Mouse (Mus musculus) cerebellum, postnatal 36 days (tissue): Measurements from ENCODE around the gene Capn1.

Experiments used
- DNase-seq, 2 experiments: peaks; one replicate each; pipeline ENCODE4 v3.0.0; 2021 to 2022; ENCODE audit warnings: mixed read lengths in 2 of 2

The Capn1 gene

GRCm38 (mm10) chr19:6038326-6038725 lies 22.6 kb upstream of the Capn1 start:
- no peak for DNase-seq

GRCm38 (mm10) chr19:6037695-6038094 lies 22.0 kb upstream of the Capn1 start:
- DNase-seq = no peak

GRCm38 (mm10) chr19:6035966-6036585 lies 20.4 kb upstream of the Capn1 start:
- DNase-seq = no peak

GRCm38 (mm10) chr19:6030520-6031280 lies 15.0 kb upstream of the Capn1 start:
- DNase-seq = no peak

- DNase-seq = no peak
Measured at GRCm38 (mm10) chr19:6029426-6029825, 13.7 kb upstream of the Capn1 start.

- no peak for DNase-seq
Measured at GRCm38 (mm10) chr19:6028991-6029390, 13.3 kb upstream of the Capn1 start.

GRCm38 (mm10) chr19:6023930-6024329 lies 8.2 kb upstream of the Capn1 start:
- no peak for DNase-seq

GRCm38 (mm10) chr19:6023059-6023458 lies 7.4 kb upstream of the Capn1 start:
- no peak for DNase-seq

- DNase-seq = no peak
Measured at GRCm38 (mm10) chr19:6020276-6020675, 4.6 kb upstream of the Capn1 start.

GRCm38 (mm10) chr19:6018142-6019089 lies 2.7 kb upstream of the Capn1 start:
- DNase-seq = peak; percentile 89 to 92

GRCm38 (mm10) chr19:6016532-6016931 lies 835 bp upstream of the Capn1 start:
- no peak for DNase-seq

- peak; percentile 42 to 49 for DNase-seq
Measured at GRCm38 (mm10) chr19:6014991-6015510, 646 bp downstream of the Capn1 start.

GRCm38 (mm10) chr19:6013691-6014090 lies 2.0 kb downstream of the Capn1 start:
- no peak for DNase-seq

GRCm38 (mm10) chr19:6009137-6009536 lies 6.6 kb downstream of the Capn1 start:
- no peak for DNase-seq

GRCm38 (mm10) chr19:6007013-6007412 lies 8.7 kb downstream of the Capn1 start:
- no peak for DNase-seq

- DNase-seq = no peak
Measured at GRCm38 (mm10) chr19:6005541-6005940, 10.2 kb downstream of the Capn1 start.

- DNase-seq = no peak
Measured at GRCm38 (mm10) chr19:5999969-6000368, 15.7 kb downstream of the Capn1 start.

GRCm38 (mm10) chr19:5998180-5998579 lies 17.5 kb downstream of the Capn1 start:
- no peak for DNase-seq

- DNase-seq = no peak
Measured at GRCm38 (mm10) chr19:5994711-5995110, 21.0 kb downstream of the Capn1 start.

- no peak for DNase-seq
Measured at GRCm38 (mm10) chr19:5992012-5992411, 23.7 kb downstream of the Capn1 start.

GRCm38 (mm10) chr19:5991467-5991866 lies 24.2 kb downstream of the Capn1 start:
- no peak for DNase-seq

- DNase-seq = no peak
Measured at GRCm38 (mm10) chr19:5990921-5991320, 24.8 kb downstream of the Capn1 start.

- no peak for DNase-seq
Measured at GRCm38 (mm10) chr19:5990033-5990432, 25.7 kb downstream of the Capn1 start.
